Mouse (Mus musculus): ENCODE measurements around the gene Dmwd.

Gene Dmwd

DNA sequence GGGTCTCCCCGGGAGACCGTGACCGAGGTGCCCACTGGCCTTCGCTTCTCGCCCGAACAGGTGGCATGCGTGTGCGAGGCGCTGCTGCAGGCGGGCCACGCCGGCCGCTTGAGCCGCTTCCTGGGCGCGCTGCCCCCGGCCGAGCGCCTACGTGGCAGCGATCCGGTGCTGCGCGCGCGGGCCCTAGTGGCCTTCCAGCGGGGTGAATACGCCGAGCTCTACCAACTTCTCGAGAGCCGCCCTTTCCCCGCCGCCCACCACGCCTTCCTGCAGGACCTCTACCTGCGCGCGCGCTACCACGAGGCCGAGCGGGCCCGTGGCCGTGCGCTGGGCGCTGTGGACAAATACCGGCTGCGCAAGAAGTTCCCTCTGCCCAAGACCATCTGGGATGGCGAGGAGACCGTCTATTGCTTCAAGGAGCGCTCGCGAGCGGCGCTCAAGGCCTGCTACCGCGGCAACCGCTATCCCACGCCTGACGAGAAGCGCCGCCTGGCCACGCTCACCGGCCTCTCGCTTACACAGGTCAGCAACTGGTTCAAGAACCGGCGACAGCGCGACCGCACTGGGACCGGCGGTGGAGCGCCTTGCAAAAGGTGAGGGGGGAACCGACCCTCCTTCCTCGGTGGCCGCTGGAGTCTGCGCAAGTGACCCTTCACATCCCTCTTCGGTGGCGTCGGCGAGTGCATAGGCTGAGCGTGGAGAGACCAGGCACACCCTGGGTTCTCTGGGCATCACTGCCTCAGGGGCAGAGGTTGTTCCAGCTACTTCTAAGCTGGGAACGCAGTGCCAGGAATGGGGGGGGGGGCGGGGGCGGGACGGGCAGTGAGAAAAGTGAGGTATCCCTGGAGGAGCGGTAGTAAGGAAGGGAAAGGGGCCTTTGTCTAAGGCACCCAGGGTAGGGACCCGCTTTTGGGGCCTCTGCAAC is 19.1 kb downstream of the Dmwd start:
- no peak for DNase-seq (ENCODE audit: low spot score)

DNA sequence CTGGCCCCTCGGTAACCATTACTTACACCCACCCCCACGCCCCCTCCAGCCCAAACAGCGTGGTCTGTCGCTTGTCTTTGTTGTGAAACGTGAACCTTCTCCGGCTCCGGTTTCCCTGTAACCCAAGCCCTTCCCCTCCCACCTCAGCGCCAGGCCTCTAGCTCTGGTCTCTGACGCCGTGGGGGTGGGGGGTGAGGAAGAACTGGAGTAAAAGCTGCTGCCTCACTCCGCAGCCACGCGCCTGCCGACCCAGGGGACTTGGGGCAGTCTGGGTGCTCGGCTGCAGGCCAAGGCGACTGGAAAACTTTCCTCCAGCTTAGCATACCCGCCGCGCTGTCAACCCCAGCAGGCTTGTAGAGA is 19.7 kb downstream of the Dmwd start:
- DNase-seq (ENCODE audit: low spot score), result no peak

DNA sequence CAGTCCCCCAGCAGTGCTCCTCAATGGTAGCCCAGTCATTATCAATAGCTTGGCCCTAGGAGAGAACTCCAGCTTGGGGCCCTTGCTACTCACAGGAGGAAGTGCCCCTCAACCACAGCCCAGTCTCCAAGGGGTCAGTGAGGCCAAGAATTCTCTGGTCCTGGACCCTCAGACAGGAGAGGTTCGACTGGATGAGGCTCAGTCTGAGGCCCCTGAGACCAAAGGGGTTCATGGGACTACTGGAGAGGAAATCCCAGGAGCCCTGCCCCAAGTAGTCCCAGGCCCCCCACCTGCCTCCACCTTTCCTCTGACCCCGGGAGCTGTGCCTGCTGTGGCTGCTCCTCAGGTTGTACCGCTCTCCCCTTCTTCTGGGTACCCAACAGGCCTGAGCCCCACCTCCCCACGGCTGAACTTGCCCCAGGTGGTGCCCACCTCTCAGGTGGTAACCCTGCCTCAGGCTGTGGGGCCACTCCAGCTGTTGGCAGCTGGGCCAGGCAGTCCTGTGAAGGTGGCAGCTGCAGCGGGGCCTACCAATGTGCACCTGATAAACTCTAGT is 20.5 kb downstream of the Dmwd start:
- DNase-seq (ENCODE audit: low spot score), result no peak

DNA sequence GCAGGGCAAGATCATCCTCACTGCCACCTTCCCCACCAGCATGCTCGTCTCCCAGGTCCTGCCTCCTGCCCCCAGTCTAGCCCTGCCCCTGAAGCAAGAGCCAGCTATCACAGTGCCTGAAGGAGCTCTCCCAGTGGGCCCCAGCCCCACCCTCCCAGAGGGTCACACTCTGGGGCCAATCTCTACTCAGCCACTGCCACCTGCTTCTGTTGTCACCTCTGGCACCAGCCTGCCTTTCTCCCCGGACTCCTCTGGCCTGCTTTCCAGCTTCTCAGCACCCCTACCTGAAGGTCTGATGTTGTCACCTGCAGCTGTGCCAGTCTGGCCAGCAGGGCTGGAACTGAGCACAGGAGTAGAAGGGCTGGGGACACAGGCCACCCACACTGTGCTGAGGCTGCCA is 21.2 kb downstream of the Dmwd start:
- no peak for DNase-seq (ENCODE audit: low spot score)

DNA sequence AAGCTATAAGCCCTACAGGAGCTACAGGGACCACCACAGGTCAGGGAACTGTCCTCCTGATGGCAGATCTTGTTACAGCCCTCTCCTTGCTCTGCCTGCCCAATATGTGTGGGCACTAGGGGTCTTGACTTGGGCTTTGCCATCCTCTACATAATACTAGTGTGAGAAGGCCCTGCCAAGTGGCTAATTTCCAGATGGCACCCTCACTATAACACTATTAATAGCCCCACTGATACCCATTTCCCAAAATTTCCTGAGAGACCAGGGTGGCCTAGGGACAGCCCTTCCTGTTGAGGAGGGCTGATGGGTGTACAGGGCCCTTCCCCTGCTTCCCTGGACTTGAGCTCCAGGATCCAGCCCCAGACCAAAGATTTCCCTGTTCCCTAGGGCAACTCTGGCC is 21.8 kb downstream of the Dmwd start:
- no peak for DNase-seq (ENCODE audit: low spot score)

DNA sequence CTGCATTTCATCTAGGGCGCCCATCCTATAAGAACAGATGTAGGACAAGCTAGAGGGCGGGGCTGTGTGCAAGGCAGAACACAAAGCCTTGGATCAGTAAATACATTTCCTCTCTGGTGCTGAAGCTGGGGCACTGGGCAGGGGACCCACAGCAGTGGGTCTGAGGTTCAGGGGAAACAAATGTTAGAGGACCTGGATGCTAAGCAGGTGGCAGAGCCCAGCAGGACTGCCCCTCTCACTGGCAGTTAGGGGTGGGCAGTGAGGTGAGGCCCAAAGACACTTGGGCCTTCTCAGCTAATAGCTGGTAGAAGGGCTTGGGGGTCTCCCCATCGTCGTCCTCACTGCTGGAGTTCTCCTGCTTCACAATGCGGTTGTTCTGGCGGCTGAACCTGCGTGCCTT is 22.8 kb downstream of the Dmwd start:
- DNase-seq (ENCODE audit: low spot score), result no peak

DNA sequence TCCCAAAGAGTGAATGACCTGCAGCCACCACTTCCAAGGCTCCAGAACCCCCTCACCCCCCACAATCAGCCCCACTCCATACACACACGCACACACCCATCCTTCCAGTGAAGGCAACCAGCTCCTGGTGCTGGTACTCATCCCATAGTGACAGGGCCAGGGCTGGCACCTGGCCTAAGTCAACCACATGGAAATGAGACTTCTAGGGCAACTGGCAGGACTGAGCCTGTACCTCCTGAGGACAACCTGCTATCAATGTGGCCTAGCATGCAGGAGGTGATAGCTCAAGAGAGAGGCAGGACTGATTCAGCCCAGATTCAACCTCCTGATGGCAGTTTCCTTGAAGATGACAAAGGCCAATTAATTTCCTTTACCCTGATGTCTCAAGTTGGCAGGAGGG is 24.3 kb downstream of the Dmwd start:
- DNase-seq (ENCODE audit: low spot score), result no peak

DNA sequence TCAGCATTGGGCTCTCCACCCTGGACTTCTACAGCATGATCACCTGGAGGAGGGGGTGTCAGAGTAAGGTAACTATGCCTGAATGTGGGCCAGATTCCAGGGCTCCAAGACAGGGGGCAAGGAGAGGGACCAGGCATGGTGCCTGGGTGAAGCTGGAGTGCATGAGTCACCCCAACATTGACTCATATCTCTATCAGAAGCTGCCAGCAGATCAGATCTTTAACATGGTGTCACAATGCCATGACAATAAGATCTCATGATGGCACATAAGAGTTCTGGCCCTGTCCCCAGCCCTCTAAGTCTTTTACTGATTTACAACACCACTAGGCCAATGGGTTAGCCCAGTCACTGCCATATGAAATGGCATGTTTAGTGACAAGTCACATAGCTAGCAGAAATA is 27.7 kb downstream of the Dmwd start:
- no peak for DNase-seq (ENCODE audit: low spot score)

DNA sequence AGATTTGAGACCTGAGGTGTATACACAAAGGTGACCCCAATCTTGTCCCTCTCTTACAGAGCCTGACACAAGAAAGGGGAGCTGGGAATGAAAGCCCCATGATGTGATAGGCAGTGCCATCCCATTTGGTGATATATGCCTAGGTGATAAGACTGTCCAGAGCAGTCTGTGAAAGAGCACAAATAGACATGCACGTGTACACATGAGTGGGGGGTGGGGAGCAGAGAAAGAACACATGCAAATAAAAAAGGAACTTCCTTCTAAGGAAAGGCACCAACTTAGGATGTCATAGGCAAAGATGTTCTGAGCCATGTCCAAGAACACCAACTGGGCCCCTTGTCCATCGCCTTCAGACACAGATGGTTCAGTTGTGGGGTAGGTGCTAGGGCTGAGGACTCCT is 28.5 kb downstream of the Dmwd start:
- no peak for DNase-seq (ENCODE audit: low spot score)

DNA sequence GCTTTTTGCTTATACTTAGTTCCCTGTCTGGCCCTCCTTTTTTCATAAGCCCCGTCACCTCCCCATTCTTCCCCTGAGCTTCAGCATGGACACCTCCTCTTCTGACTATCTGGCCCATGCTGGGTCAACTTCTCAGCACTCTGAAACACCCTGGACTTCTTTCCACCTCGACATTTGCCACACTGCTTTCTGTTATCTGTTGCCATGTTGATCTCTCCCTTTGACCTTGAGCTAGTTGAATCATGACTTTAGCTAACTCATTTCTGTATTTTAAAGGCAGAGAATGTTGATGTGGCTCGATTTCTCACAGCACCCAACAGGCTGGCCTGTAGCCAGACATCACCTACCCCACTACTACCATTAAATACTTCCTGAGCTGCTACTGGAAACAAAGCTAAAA is 31.4 kb downstream of the Dmwd start:
- DNase-seq (ENCODE audit: low spot score), result no peak

DNA sequence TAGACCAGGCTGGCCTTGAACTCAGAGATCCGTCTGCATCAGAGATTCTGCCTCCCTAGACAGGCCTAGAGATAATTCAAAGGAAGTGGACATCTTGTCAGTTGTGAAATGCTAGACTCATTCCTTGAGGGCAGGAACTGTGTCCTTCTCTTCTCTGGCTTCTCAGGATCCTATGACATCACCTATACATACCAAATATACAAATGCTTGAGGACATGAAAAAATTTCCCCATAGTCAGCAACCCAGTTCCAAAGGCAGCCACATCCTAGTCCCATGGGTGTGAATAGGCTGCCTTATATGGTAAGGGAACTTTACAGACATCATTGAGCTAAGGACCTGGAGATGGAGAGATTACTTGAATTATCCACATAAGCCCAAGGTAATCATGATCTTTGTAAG is 33.5 kb downstream of the Dmwd start:
- DNase-seq (ENCODE audit: low spot score), result no peak

DNA sequence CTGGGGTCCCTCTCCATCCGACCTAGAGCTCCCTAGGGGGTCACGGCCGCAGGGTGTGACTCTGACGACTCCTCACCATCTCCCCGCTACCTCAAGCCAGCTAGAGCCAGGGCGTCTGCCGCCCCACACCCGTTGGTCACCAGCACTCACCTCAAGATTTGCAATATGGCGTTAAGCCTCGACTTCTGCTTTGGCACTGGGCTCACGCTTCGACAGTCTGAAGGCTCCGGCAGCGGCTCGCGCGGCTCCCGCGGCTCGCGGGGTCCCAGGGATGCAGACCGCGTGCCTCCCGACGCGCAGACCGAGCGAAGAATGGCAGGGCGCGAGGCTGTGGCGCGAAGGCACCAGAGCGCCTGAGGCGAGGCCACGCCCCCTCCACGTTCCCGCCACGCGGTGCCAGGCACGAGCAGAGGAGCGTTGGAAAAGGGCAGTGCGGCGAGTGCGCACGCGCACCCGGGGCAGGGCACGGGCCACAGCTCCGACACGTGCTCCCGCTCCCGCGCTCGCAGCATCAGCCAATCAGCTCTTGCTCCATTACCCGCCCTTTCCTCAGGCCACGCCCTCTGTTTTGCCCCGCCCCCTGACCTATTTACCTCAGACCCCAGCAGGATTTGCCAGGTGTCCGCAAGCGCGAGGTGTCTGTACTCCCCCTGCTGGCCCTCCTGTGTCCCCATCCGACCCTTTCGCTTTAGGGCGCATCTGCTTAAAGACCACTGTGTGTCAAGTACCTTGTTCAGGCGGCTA is 42.2 kb downstream of the Dmwd start, which contains the start of gene Gm4969:
Gm4969 (minus strand) TSS at position 341 of the 744 bp plus-strand sequence.
- peak; percentile 48 for DNase-seq (ENCODE audit: low spot score)

DNA sequence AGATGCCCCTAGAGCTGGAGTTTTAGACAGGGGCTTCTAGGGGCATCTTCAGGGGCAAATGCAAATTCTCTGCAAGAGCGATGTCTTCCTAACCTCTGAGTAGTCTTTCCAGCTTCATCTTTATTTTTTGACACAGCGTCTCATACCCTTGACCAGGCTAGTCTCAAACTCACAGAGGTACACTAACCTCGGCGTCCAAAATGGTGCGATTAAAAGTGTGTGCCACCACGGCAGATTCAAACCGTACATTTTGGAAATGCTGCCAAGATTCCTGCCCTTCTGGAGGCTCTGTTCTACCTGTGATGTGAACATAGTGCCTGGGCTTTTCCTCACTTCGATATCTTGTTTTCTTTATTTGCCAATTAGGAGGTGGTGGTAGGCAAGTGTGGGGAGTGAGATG is 43.1 kb downstream of the Dmwd start:
- no peak for DNase-seq (ENCODE audit: low spot score)

DNA sequence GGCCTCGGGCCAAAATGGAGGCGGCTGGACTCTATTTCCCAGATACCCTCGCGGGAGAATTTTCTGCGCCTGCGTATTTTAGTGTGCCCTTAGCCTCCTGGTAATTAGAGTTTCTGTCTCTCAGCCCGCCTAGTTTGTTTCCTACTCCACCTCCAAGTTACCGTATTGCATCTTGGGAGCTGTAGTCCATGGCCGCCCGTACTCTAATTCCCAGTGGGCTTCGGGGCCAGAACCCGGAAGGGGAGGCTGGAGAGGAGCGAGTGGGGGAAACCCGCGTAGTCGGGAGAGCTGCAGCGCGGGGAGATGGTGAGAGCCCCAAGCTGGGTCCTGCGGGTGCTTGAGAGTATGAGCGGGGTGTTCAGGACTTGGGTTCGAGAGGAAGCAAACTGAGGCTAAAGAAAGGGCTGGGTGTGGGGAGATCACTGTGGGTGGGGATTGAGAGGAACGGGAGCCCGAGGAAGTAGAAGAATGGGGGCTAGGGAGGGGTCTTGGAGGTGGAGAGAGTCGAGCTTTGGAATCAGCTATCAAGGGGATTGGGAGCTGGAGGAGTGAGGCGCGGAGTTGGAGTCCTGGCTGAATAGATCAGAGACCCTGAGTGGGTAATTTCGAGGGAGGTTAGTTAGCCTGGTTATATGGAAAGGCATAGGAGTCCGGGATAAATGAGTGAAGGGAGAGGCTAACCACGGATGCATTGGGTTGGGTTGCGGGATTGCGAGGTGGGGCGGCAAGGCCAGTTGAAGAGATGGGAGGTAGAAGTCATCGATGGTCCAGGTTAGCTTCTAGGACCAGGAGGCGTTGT is 43.8 kb downstream of the Dmwd start, which contains the start of gene Fbxo46:
Fbxo46 (plus strand) TSS at position 229 of the 799 bp plus-strand sequence.
- peak; percentile 96 for DNase-seq (ENCODE audit: low spot score)

DNA sequence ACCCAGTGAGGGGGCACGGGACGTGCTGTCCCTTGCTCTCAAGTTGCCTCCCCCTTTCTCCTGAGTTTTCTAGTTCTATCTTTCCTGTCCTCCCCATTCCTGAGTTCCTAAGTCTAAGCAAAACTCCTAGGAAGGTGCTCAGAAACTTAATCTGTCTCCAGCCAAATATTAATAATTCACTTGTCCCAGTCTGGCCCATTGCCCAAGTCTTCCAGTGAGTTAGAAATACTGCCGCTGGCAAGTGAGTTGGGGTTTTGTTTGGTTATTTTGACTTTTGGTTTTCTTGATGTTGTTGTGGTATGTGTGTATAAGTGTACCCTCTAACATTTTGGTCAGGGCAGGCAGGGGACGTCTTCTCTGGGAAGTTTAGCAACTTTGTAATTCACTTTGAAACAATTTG is 45.7 kb downstream of the Dmwd start:
- no peak for DNase-seq (ENCODE audit: low spot score)

DNA sequence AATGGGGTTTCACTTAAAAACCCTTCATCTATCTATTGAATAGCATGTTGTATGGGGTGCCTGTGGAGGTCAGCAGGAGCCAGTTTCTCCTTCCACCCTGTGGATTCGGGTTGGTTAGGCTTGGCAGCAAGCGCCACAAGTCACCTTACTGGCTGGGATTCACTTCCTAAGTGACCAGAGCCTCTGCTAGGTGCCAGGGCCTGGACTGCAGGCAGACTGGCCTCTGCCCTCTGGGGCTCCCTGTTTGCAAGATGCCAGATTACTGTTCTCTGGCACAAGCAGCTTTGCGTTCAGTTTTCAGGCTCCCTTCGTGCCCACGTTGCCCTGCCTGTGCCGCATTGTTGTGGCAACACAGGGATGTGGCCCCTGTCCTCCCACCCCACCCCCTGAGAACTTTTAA is 48.7 kb downstream of the Dmwd start:
- no peak for DNase-seq (ENCODE audit: low spot score)

DNA sequence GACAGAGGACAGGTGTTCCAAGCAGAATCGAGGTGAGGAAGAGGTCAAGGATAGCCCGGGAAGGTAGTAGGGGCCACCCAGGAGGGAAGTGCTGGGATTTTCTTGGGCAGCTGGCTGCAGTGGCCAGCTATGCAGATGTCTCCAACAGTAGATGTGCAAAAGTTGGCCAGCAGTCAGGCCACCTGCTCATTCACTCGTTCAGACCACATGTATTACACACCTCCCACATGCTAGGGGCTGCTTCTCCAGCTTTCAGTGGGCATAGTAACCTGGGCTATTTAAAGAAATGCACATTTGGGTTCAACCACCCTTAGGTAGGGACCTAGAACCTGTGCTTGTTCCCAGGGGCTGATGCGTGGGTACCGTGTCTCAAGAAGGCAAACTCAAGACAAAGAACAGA is 51.7 kb downstream of the Dmwd start:
- DNase-seq (ENCODE audit: low spot score), result no peak

DNA sequence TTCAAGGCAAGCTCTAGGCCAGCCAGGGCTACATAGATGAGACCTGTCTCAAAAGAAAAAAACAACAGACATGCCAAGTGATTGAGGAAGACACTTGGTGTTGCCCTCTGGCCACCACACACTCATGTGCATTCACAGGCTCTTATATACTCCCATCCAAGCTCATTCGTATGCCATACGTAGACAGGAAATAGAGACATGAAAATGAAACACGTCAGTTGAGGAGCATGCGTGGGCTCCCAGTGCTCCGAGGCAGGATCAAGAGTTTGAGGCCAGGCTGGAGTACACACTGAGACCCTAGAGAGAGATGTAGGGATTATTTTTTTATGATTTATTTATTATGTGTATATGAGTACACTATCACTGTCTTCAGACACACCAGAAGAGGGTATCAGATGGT is 53.4 kb downstream of the Dmwd start:
- no peak for DNase-seq (ENCODE audit: low spot score)

DNA sequence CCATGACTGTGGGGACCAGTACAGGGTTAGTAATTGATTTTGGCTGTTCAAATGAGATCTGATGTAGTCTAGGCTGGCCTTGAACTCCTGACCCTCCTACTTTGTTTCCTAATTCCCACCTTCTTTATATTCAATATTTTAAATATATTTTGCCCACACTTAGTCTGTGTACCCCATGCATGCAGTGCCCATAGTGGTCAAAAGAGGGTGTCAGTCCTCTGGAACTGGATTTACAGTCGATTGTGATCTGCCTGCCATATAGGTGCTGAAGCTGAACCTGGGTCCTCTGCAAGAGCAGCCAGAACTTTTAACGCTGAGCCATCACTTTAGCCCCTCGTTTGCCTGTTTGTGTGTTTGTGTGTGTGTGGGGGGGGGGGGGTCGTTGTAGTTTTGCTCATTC is 54.6 kb downstream of the Dmwd start:
- DNase-seq (ENCODE audit: low spot score), result no peak

DNA sequence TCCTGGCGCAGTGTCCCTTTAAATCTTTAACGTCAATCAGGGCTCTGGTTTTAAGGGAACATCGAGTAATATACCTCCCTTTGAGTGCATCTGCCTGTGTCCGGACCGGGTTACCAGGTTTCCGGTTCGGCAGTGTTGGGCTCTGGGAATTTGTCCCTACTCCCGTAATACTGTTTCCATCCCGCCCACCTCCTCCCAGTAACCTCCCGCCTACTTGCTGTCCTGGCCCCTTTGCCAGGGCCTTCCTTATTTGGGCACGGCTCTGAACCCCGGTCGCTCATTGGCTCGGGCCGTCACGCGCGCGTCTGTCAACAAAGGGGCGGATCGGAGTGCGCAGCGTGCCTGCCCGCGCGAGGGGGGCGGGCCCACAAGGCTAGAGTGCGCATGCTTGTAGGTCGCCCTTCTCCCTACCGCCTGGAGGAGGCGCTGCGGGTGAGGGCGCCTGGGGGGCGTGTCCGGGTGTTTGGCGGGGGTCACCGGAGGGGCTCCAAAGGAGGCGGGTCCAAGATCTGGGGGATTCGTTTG is 55.4 kb downstream of the Dmwd start:
- peak; percentile 98 for DNase-seq (ENCODE audit: low spot score)
